Mouse (Mus musculus) G1E (cell line): ENCODE results near the gene Endod1. TPM values are rescaled to one million over a fixed set of nuclear protein-coding genes. Genes with fewer than 3 reads are reported as not detected.

Experiments used
- ATAC-seq: 2 replicates; pipeline ENCODE4 v1.8.0; 2016; ENCODE audit warnings: mild to moderate bottlenecking; ENCODE audit not compliant: insufficient number of reproducible peaks, poor library complexity, low FRiP score, severe bottlenecking; ENCODE audit errors: extremely low read depth
- DNase-seq: peaks from one replicate; pipeline ENCODE4 v3.0.0; 2012; ENCODE audit warnings: low spot score
- H3K27me3 ChIP-seq: 2 replicates; pipeline ENCODE4 v1.6.1; 2012; ENCODE audit warnings: mild to moderate bottlenecking, low read length, inconsistent platforms; ENCODE audit not compliant: insufficient read depth
- H3K36me3 ChIP-seq: replicated peaks from 2 replicates; pipeline ENCODE3; 2012; ENCODE audit warnings: mild to moderate bottlenecking, inconsistent platforms
- H3K4me1 ChIP-seq: 2 replicates; pipeline ENCODE4 v1.6.1; 2012; ENCODE audit warnings: low read depth, low read length, inconsistent platforms, mixed read lengths; ENCODE audit not compliant: insufficient read depth
- H3K4me3 ChIP-seq: 2 replicates; pipeline ENCODE4 v1.5.1; 2012; ENCODE audit warnings: low read depth, mild to moderate bottlenecking, inconsistent platforms, low read length, moderate library complexity, mixed read lengths
- H3K9me3 ChIP-seq: replicated peaks from 2 replicates; pipeline ENCODE4 v1.6.1; 2012; ENCODE audit warnings: inconsistent platforms
- CTCF ChIP-seq: IDR thresholded peaks from 2 replicates; pipeline ENCODE4 v1.5.1; 2012; ENCODE audit warnings: low read depth, low read length, inconsistent platforms, mixed read lengths
- GATA1 ChIP-seq: IDR thresholded peaks from 2 replicates; pipeline ENCODE4 v1.6.1; 2012; ENCODE audit warnings: borderline replicate concordance, low read length, inconsistent platforms, mixed read lengths
- GATA2 ChIP-seq: IDR thresholded peaks from 2 replicates; pipeline ENCODE4 v1.6.1; 2012; ENCODE audit warnings: low read depth, low read length, inconsistent platforms, borderline replicate concordance
- POLR2AphosphoS5 ChIP-seq: IDR thresholded peaks from 2 replicates; pipeline ENCODE4 v1.6.1; 2012; ENCODE audit warnings: low read depth, low read length, inconsistent platforms; ENCODE audit not compliant: insufficient replicate concordance
- TAL1 ChIP-seq: conservative IDR thresholded peaks from 2 replicates; pipeline ENCODE4 v1.6.1; 2012; ENCODE audit warnings: low read depth, low read length, inconsistent platforms, mixed read lengths
- polyA plus RNA-seq: library from polyadenylated mRNA; stranded (reverse); fragments of >175 nt; gene quantifications from 2 replicates; pipeline ENCODE4 v1.2.3, GENCODE M21; 2012
- total RNA-seq, 2 experiments: library from RNA; stranded (forward) in 1 of 2; stranded (reverse) in 1 of 2; fragments of 200-1000 nt in 1 of 2; fragments of >200 nt in 1 of 2; fragmentation: Nextera tagmentation in 1 of 2; gene quantifications; 2 replicates each; pipeline ENCODE4 v1.2.3; 2014 to 2017

The Endod1 gene
- total and polyA plus RNA-seq, 3 experiments: 5.1 to 26.7 (median 7.5) TPM

DNA sequence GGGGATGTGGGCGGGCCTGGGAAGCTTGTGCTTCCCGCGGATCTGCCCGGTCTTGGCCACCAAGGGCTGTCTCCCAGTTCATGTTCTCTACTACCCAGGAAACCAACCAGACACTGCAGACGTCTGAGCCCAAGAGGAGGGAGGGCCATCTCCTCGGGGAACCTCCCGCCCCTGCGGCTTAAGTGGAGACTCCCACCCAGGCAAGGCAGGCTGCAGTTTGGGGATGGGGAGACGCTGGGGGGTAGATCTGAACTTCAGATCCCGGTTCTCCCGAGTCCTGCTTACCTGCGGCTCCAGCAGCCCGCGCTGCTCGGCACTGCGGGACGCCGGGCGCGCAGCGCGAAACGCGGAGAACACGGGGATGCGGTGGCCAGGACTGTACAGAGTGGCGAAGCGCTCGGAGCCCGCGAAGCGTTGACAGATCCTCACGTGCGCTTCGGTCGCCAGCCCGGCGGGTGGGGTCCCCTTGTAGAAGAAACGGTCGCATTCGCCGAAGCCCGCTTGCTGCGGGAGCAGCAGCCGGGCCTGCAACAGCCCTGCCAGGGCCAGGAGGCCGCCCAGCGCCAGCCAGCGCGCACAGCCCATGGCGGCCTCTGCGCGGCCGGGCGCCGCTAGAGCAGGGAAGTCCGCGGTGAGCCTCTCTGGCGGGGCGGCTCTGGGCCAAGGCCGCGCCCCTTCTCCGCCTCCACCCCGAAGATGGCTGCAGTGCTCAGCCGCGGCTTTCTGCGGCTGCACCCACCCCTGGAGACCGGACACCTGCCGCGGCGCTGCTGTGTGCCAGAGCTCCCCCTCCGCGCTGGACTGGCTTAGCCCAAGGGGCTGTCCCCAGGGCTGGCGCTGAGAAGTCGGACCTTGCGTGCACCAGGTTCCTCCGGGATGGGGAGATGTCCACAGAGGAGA lies 671 bp downstream of the Endod1 start:
- Histone ChIP-seq H3K27me3 (no peaks in the 10 kb centered on the region), H3K9me3 (no peaks in the 10 kb centered on the region), H3K36me3 (peaks cover 40% of the 10 kb centered on the region), H3K4me1 (peaks cover 56% of the 10 kb centered on the region), H3K4me3 (peak overlapping the region; percentile 84)
- ATAC-seq (peak; percentile 82), DNase-seq (peak; percentile 84)
- TF ChIP-seq TAL1 (no peak), GATA2 (no peak), POLR2AphosphoS5 (no peak), CTCF (no peak), GATA1 (no peak)

- ATAC-seq (no peak), DNase-seq (no peak)
- no peaks in the 10 kb centered on the region for H3K27me3 ChIP-seq
- no peaks in the 10 kb centered on the region for H3K9me3 ChIP-seq
- H3K4me3 ChIP-seq: peak overlapping the region; percentile 84
- H3K4me1 ChIP-seq: peaks cover 52% of the 10 kb centered on the region
- TF ChIP-seq POLR2AphosphoS5 (no peak), TAL1 (no peak), GATA1 (no peak), CTCF (no peak), GATA2 (no peak)
- peaks cover 40% of the 10 kb centered on the region for H3K36me3 ChIP-seq
These were observed 1.4 kb downstream of the Endod1 start for GRCm38 (mm10) chr9:14379769-14380385.

DNA sequence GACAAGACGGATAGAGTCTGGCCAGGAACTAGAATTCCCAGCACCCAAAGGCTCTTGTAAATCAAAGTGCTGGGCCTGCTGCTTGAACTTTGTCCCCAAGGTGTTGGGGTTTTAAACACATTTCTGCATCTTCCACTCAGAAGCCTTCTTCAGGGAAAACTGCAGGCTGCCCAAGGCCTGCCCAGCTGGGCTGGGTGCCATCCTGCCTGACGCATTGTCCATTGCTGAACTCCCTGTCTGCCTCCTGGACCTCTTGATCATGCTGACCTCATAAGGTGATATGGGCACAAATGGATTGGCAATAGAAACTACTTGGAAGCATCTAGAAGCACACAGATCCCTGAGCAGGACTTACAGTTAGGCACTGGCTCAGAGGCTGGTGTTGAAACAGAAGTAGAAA lies 3.2 kb downstream of the Endod1 start:
- H3K9me3 ChIP-seq: no peaks in the 10 kb centered on the region
- peaks cover 49% of the 10 kb centered on the region for H3K4me1 ChIP-seq
- TF ChIP-seq POLR2AphosphoS5 (no peak), GATA1 (no peak), GATA2 (no peak), TAL1 (no peak), CTCF (no peak)
- H3K27me3 ChIP-seq: no peaks in the 10 kb centered on the region
- DNase-seq (no peak), ATAC-seq (no peak)
- peaks cover 41% of the 10 kb centered on the region for H3K36me3 ChIP-seq
- H3K4me3 ChIP-seq: no peak overlapping the region

GRCm38 (mm10) chr9:14376149-14376548 lies 5.2 kb downstream of the Endod1 start:
- no peaks in the 10 kb centered on the region for H3K9me3 ChIP-seq
- no peak for ATAC-seq
- H3K4me3 ChIP-seq: no peak overlapping the region
- peaks cover 50% of the 10 kb centered on the region for H3K36me3 ChIP-seq
- no peaks in the 10 kb centered on the region for H3K27me3 ChIP-seq
- DNase-seq: no peak
- TF ChIP-seq GATA2: no peak
- no peak for TF ChIP-seq GATA1
- TF ChIP-seq POLR2AphosphoS5: no peak
- no peak for TF ChIP-seq TAL1
- no peak for TF ChIP-seq CTCF
- H3K4me1 ChIP-seq: peaks cover 40% of the 10 kb centered on the region

DNA sequence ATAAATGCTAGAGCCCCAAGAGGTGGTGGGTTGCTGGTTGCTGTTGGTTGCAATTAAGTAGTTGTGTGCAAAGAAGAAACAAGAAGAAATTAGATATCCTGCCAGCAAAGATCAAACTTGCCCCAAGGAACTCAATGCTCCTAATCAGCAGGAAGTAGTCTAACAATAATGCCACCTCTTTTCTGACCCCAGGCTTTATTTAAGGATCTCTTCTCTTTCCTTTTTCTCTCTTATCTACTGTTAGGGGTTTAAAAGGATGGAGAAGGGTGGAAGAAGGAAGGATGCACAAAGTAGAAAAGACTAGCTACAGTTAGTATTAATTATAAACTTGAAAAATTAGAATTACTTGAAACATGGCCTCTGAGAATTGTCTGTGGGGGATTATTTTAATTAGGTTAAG lies 8.9 kb downstream of the Endod1 start:
- H3K9me3 ChIP-seq: peaks cover 7% of the 10 kb centered on the region
- no peak for ATAC-seq
- DNase-seq: no peak
- peaks cover 47% of the 10 kb centered on the region for H3K36me3 ChIP-seq
- no peaks in the 10 kb centered on the region for H3K27me3 ChIP-seq
- TF ChIP-seq GATA1: no peak
- no peak for TF ChIP-seq POLR2AphosphoS5
- TF ChIP-seq CTCF: no peak
- no peak for TF ChIP-seq TAL1
- no peak for TF ChIP-seq GATA2
- H3K4me3 ChIP-seq: no peak overlapping the region
- peaks cover 50% of the 10 kb centered on the region for H3K4me1 ChIP-seq

DNA sequence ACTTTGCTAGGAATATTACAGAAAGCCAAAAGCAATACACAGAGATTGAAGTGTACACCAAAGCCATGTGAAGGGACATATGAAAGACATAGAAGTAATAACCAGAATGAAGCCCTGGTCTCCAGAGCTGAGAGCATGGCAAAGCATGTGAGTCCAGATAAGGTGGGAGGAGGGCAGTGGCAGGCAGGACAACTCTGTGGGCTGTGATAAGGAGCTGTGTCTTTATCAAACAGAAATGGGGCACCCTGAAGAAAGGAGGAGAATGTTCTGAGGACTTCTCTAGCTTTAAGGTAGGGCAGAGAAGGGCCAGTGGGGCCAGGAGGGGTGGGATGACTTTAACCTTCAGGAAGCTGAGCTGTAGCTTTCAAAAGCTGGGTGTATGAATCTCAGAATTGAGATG lies 12.0 kb downstream of the Endod1 start:
- TF ChIP-seq TAL1 (peak; percentile 80), POLR2AphosphoS5 (no peak)
- ATAC-seq (peak; percentile 81), DNase-seq (peak; percentile 16)
- H3K9me3 ChIP-seq: peaks cover 7% of the 10 kb centered on the region
- H3K4me1 ChIP-seq: peaks cover 65% of the 10 kb centered on the region
- H3K4me3 ChIP-seq: no peak overlapping the region
- H3K36me3 ChIP-seq: peaks cover 47% of the 10 kb centered on the region
- H3K27me3 ChIP-seq: no peaks in the 10 kb centered on the region
